Mouse (Mus musculus): ENCODE results near the gene Baz2b. TPM values are rescaled to one million over a fixed set of nuclear protein-coding genes. Genes with fewer than 3 reads are reported as not detected.

Gene Baz2b
- total and polyA plus RNA-seq, 3 experiments = 5.7 to 11.4 TPM; not detected in 1

DNA sequence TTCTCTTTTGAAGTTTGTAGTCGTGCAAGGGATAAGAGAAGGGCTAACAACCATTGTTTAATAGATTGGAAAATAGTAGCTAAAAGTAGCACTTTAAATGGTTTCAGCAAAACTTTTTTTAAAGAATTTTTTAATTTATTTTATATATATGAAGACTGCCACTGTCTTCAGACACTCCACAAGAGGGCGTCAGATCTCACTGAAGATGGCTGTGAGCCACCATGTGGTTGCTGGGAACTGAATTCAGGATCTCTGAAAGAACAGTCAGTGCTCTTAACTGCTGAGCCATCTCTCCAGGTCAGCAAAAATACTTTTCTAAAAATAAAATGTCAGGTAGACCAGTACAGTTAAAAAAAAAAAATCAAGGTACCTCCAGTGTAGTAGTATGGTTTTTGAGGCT is 165.1 kb downstream of the Baz2b start:
- H3K27me3 ChIP-seq (ENCODE audit: control insufficient read depth in 1 of 2, insufficient read depth in 2 of 2, low read length in 2 of 2) = no peaks in the 10 kb centered on the region
- H3K9me3 ChIP-seq (replicated peaks; ENCODE audit: insufficient read depth, low read length) = no peaks in the 10 kb centered on the region
- DNase-seq (ENCODE audit: low read depth, low spot score) = peak; percentile 34
- peaks cover 0 to 3% of the 10 kb centered on the region in 2 experiments for H3K4me1 ChIP-seq (ENCODE audit: control insufficient read depth in 1 of 2, insufficient read depth in 2 of 2, low read length in 2 of 2)
- H3K27ac ChIP-seq (ENCODE audit: control insufficient read depth, low read depth, low read length) = no peak overlapping the region
- no peak overlapping the region for H3K4me3 ChIP-seq (ENCODE audit: control insufficient read depth in 1 of 2, insufficient read depth in 1 of 2, low read depth in 2 of 2, low read length in 2 of 2)
- no peak overlapping the region for H3K9ac ChIP-seq (ENCODE audit: control insufficient read depth, low read depth, low read length, poor library complexity, severe bottlenecking)
- H3K36me3 ChIP-seq (ENCODE audit: control insufficient read depth in 1 of 2, insufficient read depth in 2 of 2, low read length in 2 of 2) = peaks cover 0 to 9% of the 10 kb centered on the region in 2 experiments; a peak in 1 of 4 replicates
- no peaks in the 10 kb centered on the region for H3K79me2 ChIP-seq (ENCODE audit: control insufficient read depth, insufficient read depth, low read length, poor library complexity)
- peak; percentile 52 for TF ChIP-seq RAD21 (IDR thresholded peaks at IDR 0.05; ENCODE audit: low read depth, low read length)
- TF ChIP-seq SMC3 (IDR thresholded peaks at IDR 0.05; ENCODE audit: low read depth, low read length) = peak; percentile 51
- no peak for TF ChIP-seq MYC (IDR thresholded peaks at IDR 0.05; ENCODE audit: low read depth, low read length)
- TF ChIP-seq POLR2AphosphoS5 (IDR thresholded peaks at IDR 0.05; ENCODE audit: borderline replicate concordance, low read depth, low read length) = no peak
- peak in 2 of 3 experiments; percentile 43 to 51; a peak in 4 of 6 replicates for TF ChIP-seq CTCF (IDR thresholded peaks at IDR 0.05 in 2 of 3, conservative IDR thresholded peaks at IDR 0.05 in 1 of 3; ENCODE audit: control insufficient read depth in 1 of 3, insufficient read depth in 1 of 3, low read depth in 2 of 3, low read length in 3 of 3, poor library complexity in 1 of 3, severe bottlenecking in 1 of 3)

DNA sequence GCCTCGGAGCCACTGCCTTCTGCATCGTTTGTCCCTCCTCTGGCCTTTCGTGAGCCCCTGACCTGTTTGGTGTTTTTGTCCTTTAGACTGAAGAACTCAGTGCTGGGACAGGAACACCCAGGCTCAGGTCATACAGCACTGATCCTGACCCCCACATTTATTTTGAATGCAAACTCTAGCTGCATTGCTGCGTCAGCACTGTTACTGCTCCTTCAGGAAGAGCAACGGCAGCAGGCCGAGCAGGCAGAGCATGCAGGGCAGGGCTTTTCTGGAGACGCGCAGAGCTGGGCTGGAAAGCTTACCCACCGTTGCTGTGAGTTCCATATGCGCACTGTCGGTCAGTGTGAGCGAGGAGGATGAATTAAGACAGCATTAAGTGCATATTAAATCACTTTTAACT is 166.9 kb downstream of the Baz2b start:
- DNase-seq (ENCODE audit: low read depth, low spot score) = no peak
- no peak for TF ChIP-seq CHD2 (IDR thresholded peaks at IDR 0.05; ENCODE audit: low read length)
- no peak for TF ChIP-seq RCOR1 (IDR thresholded peaks at IDR 0.05; ENCODE audit: low read depth, low read length)
- H3K79me2 ChIP-seq (ENCODE audit: control insufficient read depth, insufficient read depth, low read length, poor library complexity) = no peaks in the 10 kb centered on the region
- H3K27ac ChIP-seq (ENCODE audit: control insufficient read depth, low read depth, low read length) = no peak overlapping the region
- peaks cover 0 to 3% of the 10 kb centered on the region in 2 experiments for H3K4me1 ChIP-seq (ENCODE audit: control insufficient read depth in 1 of 2, insufficient read depth in 2 of 2, low read length in 2 of 2)
- H3K9me3 ChIP-seq (replicated peaks; ENCODE audit: insufficient read depth, low read length) = no peaks in the 10 kb centered on the region
- H3K36me3 ChIP-seq (ENCODE audit: control insufficient read depth in 1 of 2, insufficient read depth in 2 of 2, low read length in 2 of 2) = peaks cover 0 to 9% of the 10 kb centered on the region in 2 experiments; a peak in 1 of 4 replicates
- no peak overlapping the region for H3K4me3 ChIP-seq (ENCODE audit: control insufficient read depth in 1 of 2, insufficient read depth in 1 of 2, low read depth in 2 of 2, low read length in 2 of 2)
- no peaks in the 10 kb centered on the region for H3K27me3 ChIP-seq (ENCODE audit: control insufficient read depth in 1 of 2, insufficient read depth in 2 of 2, low read length in 2 of 2)
- no peak overlapping the region for H3K9ac ChIP-seq (ENCODE audit: control insufficient read depth, low read depth, low read length, poor library complexity, severe bottlenecking)

DNA sequence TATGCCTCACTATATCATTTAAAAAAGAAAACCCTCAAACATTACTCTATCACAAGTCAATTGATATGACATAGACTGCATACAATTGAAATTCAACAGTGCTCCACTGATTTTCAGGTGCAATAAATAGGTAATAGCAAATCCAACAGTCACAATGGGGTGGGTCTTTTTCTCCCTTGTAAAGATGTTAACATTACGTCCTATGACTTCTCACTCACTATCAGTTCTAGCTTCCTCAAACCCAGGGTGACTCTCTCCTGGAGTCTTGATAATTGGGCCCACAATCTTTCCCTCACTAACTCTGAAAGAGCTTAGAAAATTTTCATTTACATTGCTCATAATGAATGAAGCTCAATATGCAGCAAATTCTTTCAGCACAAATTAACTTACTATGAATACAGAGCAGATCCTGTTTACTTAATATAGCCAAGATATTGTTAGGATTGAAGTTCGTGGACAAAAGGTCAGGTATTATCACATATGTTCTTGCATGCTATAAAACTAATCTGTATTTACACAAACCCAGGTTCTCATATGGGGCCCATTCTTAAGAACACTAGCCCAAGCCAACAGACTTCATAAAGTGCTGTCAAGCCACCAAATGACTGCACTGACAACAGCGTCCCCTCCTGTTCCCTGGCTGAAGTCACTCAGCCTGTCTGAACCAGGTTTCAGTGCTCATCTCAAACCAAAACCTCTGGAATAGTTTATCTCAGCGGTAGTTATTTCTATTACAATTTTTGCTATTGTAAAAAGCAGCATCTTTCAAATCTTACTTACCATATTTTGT is 168.0 kb downstream of the Baz2b start:
- H3K36me3 ChIP-seq (ENCODE audit: control insufficient read depth in 1 of 2, insufficient read depth in 2 of 2, low read length in 2 of 2) = peaks cover 0 to 9% of the 10 kb centered on the region in 2 experiments; a peak in 1 of 4 replicates

More for the DNA sequence above, 168.0 kb downstream of the Baz2b start:
- Histone ChIP-seq H3K27ac (ENCODE audit: control insufficient read depth, low read depth, low read length) (no peak overlapping the region), H3K79me2 (ENCODE audit: control insufficient read depth, insufficient read depth, low read length, poor library complexity) (no peaks in the 10 kb centered on the region), H3K27me3 (ENCODE audit: control insufficient read depth in 1 of 2, insufficient read depth in 2 of 2, low read length in 2 of 2) (no peaks in the 10 kb centered on the region; a peak in 1 of 4 replicates), H3K4me1 (ENCODE audit: control insufficient read depth in 1 of 2, insufficient read depth in 2 of 2, low read length in 2 of 2) (peaks cover 0 to 3% of the 10 kb centered on the region in 2 experiments), H3K9ac (ENCODE audit: control insufficient read depth, low read depth, low read length, poor library complexity, severe bottlenecking) (no peak overlapping the region), H3K4me3 (ENCODE audit: control insufficient read depth in 1 of 2, insufficient read depth in 1 of 2, low read depth in 2 of 2, low read length in 2 of 2) (no peak overlapping the region), H3K9me3 (replicated peaks; ENCODE audit: insufficient read depth, low read length) (no peaks in the 10 kb centered on the region)
- TF ChIP-seq GATA1 (IDR thresholded peaks at IDR 0.05; ENCODE audit: low read depth, low read length) (peak; percentile 19; the same call in 1 of the 2 replicates), EP300 (IDR thresholded peaks at IDR 0.05; ENCODE audit: low read depth in 1 of 2, low read length in 2 of 2) (peak in 1 of 2 experiments; percentile 25; a peak in 1 of 4 replicates), MXI1 (IDR thresholded peaks at IDR 0.05; ENCODE audit: low read depth, low read length) (no peak)
- peak; percentile 28 for DNase-seq (ENCODE audit: low read depth, low spot score)
